Mouse (Mus musculus): ENCODE results near the gene Med25. TPM values are rescaled to one million over a fixed set of nuclear protein-coding genes. Genes with fewer than 3 reads are reported as not detected.

The Med25 gene
- total and polyA plus RNA-seq, 3 experiments, result 70.0 to 121 (median 85.8) TPM

GRCm38 (mm10) chr7:44914396-44914795 lies 21.9 kb upstream of the Med25 start:
- no peaks in the 10 kb centered on the region for H3K36me3 ChIP-seq (ENCODE audit: control insufficient read depth, insufficient read depth, low read length)
- TF ChIP-seq EP300 (IDR thresholded peaks at IDR 0.05; ENCODE audit: insufficient read depth, low read depth, low read length) (no peak), POLR2A (IDR thresholded peaks at IDR 0.05; ENCODE audit: insufficient read depth, low read depth, low read length) (no peak), CTCF (IDR thresholded peaks at IDR 0.05) (no peak)
- no peaks in the 10 kb centered on the region for H3K27me3 ChIP-seq (ENCODE audit: control insufficient read depth, insufficient read depth, low read length)
- intact Hi-C loops (cut with DNase I), result no loop called here
- H3K27ac ChIP-seq, result no peak overlapping the region
- no peak for DNase-seq
- H3K9ac ChIP-seq (ENCODE audit: low read depth, low read length), result no peak overlapping the region
- no peak overlapping the region for H3K4me3 ChIP-seq
- no peaks in the 10 kb centered on the region for H3K79me2 ChIP-seq (replicated peaks; ENCODE audit: control insufficient read depth, insufficient read depth, low read length)
- H3K4me1 ChIP-seq (ENCODE audit: control insufficient read depth, insufficient read depth, low read length), result peaks cover 1% of the 10 kb centered on the region; the same call in 1 of the 2 replicates
- 90% methylated on average over 2 of the region's 2 CpGs for whole genome bisulfite sequencing

- intact Hi-C loops (cut with DNase I), result no loop called here
- WGBS, result 77% methylated on average over 15 of the region's 15 CpGs
- no peak overlapping the region for H3K9ac ChIP-seq (ENCODE audit: low read depth, low read length)
Measured at GRCm38 (mm10) chr7:44908706-44909476, 16.4 kb upstream of the Med25 start.

GRCm38 (mm10) chr7:44905430-44905829 lies 12.9 kb upstream of the Med25 start:
- Histone ChIP-seq H3K36me3 (ENCODE audit: control insufficient read depth, insufficient read depth, low read length) (no peaks in the 10 kb centered on the region), H3K4me1 (ENCODE audit: control insufficient read depth, insufficient read depth, low read length) (no peaks in the 10 kb centered on the region; the same call in 1 of the 2 replicates), H3K27me3 (ENCODE audit: control insufficient read depth, insufficient read depth, low read length) (no peaks in the 10 kb centered on the region), H3K79me2 (replicated peaks; ENCODE audit: control insufficient read depth, insufficient read depth, low read length) (no peaks in the 10 kb centered on the region), H3K4me3 (no peak overlapping the region), H3K27ac (no peak overlapping the region), H3K9ac (ENCODE audit: low read depth, low read length) (no peak overlapping the region)
- TF ChIP-seq EP300 (IDR thresholded peaks at IDR 0.05; ENCODE audit: insufficient read depth, low read depth, low read length), result no peak
- no peak for TF ChIP-seq CTCF (IDR thresholded peaks at IDR 0.05)
- no peak for TF ChIP-seq POLR2A (IDR thresholded peaks at IDR 0.05; ENCODE audit: insufficient read depth, low read depth, low read length)
- 79% methylated on average over 20 of the region's 20 CpGs for WGBS
- DNase-seq, result no peak
- intact Hi-C loops (cut with DNase I), result no loop called here

More at GRCm38 (mm10) chr7:44908706-44909476, 16.4 kb upstream of the Med25 start:
- Histone ChIP-seq H3K36me3 (ENCODE audit: control insufficient read depth, insufficient read depth, low read length) (no peaks in the 10 kb centered on the region), H3K4me1 (ENCODE audit: control insufficient read depth, insufficient read depth, low read length) (no peaks in the 10 kb centered on the region), H3K4me3 (no peak overlapping the region), H3K79me2 (replicated peaks; ENCODE audit: control insufficient read depth, insufficient read depth, low read length) (no peaks in the 10 kb centered on the region), H3K27me3 (ENCODE audit: control insufficient read depth, insufficient read depth, low read length) (no peaks in the 10 kb centered on the region), H3K27ac (no peak overlapping the region)
- TF ChIP-seq EP300 (IDR thresholded peaks at IDR 0.05; ENCODE audit: insufficient read depth, low read depth, low read length) (no peak), CTCF (IDR thresholded peaks at IDR 0.05) (no peak), POLR2A (IDR thresholded peaks at IDR 0.05; ENCODE audit: insufficient read depth, low read depth, low read length) (no peak)
- DNase-seq, result no peak

- TF ChIP-seq POLR2A (IDR thresholded peaks at IDR 0.05; ENCODE audit: insufficient read depth, low read depth, low read length) (peak; percentile 47), EP300 (IDR thresholded peaks at IDR 0.05; ENCODE audit: insufficient read depth, low read depth, low read length) (no peak), CTCF (IDR thresholded peaks at IDR 0.05) (peak; percentile 38)
- intact Hi-C loops (cut with DNase I), result no loop called here
- Histone ChIP-seq H3K4me3 (no peak overlapping the region), H3K9ac (ENCODE audit: low read depth, low read length) (0 out of 2 replicates have a peak overlapping the region, but pooled peaks have one; percentile 50), H3K36me3 (ENCODE audit: control insufficient read depth, insufficient read depth, low read length) (no peaks in the 10 kb centered on the region), H3K27me3 (ENCODE audit: control insufficient read depth, insufficient read depth, low read length) (no peaks in the 10 kb centered on the region), H3K27ac (no peak overlapping the region), H3K4me1 (ENCODE audit: control insufficient read depth, insufficient read depth, low read length) (peaks cover 4% of the 10 kb centered on the region), H3K79me2 (replicated peaks; ENCODE audit: control insufficient read depth, insufficient read depth, low read length) (no peaks in the 10 kb centered on the region)
- peak in 1 of 2 experiments; percentile 45 for DNase-seq
- WGBS, result 24% methylated on average over 21 of the region's 21 CpGs
Measured at GRCm38 (mm10) chr7:44901230-44901722, 8.8 kb upstream of the Med25 start.

GRCm38 (mm10) chr7:44900632-44901031 lies 8.1 kb upstream of the Med25 start:
- Histone ChIP-seq H3K9ac (ENCODE audit: low read depth, low read length) (no peak overlapping the region), H3K4me3 (no peak overlapping the region), H3K4me1 (ENCODE audit: control insufficient read depth, insufficient read depth, low read length) (peaks cover 4% of the 10 kb centered on the region), H3K27ac (no peak overlapping the region), H3K27me3 (ENCODE audit: control insufficient read depth, insufficient read depth, low read length) (no peaks in the 10 kb centered on the region), H3K79me2 (replicated peaks; ENCODE audit: control insufficient read depth, insufficient read depth, low read length) (no peaks in the 10 kb centered on the region), H3K36me3 (ENCODE audit: control insufficient read depth, insufficient read depth, low read length) (no peaks in the 10 kb centered on the region)
- DNase-seq, result no peak
- 94% methylated on average over 11 of the region's 11 CpGs for WGBS
- intact Hi-C loops (cut with DNase I), result no loop called here
- TF ChIP-seq CTCF (IDR thresholded peaks at IDR 0.05), result no peak
- no peak for TF ChIP-seq EP300 (IDR thresholded peaks at IDR 0.05; ENCODE audit: insufficient read depth, low read depth, low read length)
- no peak for TF ChIP-seq POLR2A (IDR thresholded peaks at IDR 0.05; ENCODE audit: insufficient read depth, low read depth, low read length)

GRCm38 (mm10) chr7:44898607-44899006 lies 6.1 kb upstream of the Med25 start:
- intact Hi-C loops (cut with DNase I), result loop anchor here (5.0 kb wide), 1 partner anchor 41 kb away; the partner anchor contains the start of gene Pnkp
- WGBS, result 35% methylated on average over 19 of the region's 19 CpGs
- DNase-seq, result no peak

More at GRCm38 (mm10) chr7:44898607-44899006, 6.1 kb upstream of the Med25 start:
- no peaks in the 10 kb centered on the region for H3K27me3 ChIP-seq (ENCODE audit: control insufficient read depth, insufficient read depth, low read length)
- peaks cover 7% of the 10 kb centered on the region for H3K4me1 ChIP-seq (ENCODE audit: control insufficient read depth, insufficient read depth, low read length)
- H3K4me3 ChIP-seq, result no peak overlapping the region
- no peaks in the 10 kb centered on the region for H3K79me2 ChIP-seq (replicated peaks; ENCODE audit: control insufficient read depth, insufficient read depth, low read length)
- no peak overlapping the region for H3K27ac ChIP-seq
- TF ChIP-seq EP300 (IDR thresholded peaks at IDR 0.05; ENCODE audit: insufficient read depth, low read depth, low read length) (no peak), CTCF (IDR thresholded peaks at IDR 0.05) (peak; percentile 49)
- H3K9ac ChIP-seq (ENCODE audit: low read depth, low read length), result no peak overlapping the region
- no peaks in the 10 kb centered on the region for H3K36me3 ChIP-seq (ENCODE audit: control insufficient read depth, insufficient read depth, low read length)

Measured in heart, adult 2 months (tissue).